Mouse (Mus musculus) midbrain, postnatal 0 days (tissue): ENCODE results near the gene Col23a1. TPM values are rescaled to one million over a fixed set of nuclear protein-coding genes. Genes with fewer than 3 reads are reported as not detected.

Experiments used
- ATAC-seq: fragments of 200-750 bp; cut with Nextera tagmentation; 2 replicates; pipeline ENCODE4 v1.8.0; 2017; ENCODE audit warnings: moderate number of reproducible peaks, mild to moderate bottlenecking, moderate TSS enrichment, moderate library complexity; ENCODE audit not compliant: low FRiP score
- DNase-seq: peaks from one replicate; pipeline ENCODE4 v3.0.0-alpha.2; 2015; ENCODE audit warnings: low spot score
- H3K27ac ChIP-seq: fragments of 300-500 bp; sonication (generic); 2 replicates; pipeline ENCODE4 v1.5.1; 2014; ENCODE audit warnings: low read depth, mild to moderate bottlenecking, low read length, mixed read lengths
- H3K27me3 ChIP-seq: fragments of 300-500 bp; sonication (generic); 2 replicates; pipeline ENCODE4 v1.6.1; 2014; ENCODE audit warnings: low read length, control low read depth, mixed read lengths; ENCODE audit not compliant: insufficient read depth
- H3K36me3 ChIP-seq: fragments of 300-500 bp; sonication (generic); 2 replicates; pipeline ENCODE4 v1.6.1; 2014; ENCODE audit warnings: low read length, control low read depth, mixed read lengths; ENCODE audit not compliant: insufficient read depth
- H3K4me1 ChIP-seq: fragments of 300-500 bp; sonication (generic); 2 replicates; pipeline ENCODE4 v1.6.1; 2014; ENCODE audit warnings: mild to moderate bottlenecking, control low read depth, antibody characterized with exemption, low read length, mixed read lengths; ENCODE audit not compliant: insufficient read depth
- H3K4me2 ChIP-seq: fragments of 300-500 bp; sonication (generic); 2 replicates; pipeline ENCODE4 v1.6.1; 2014; ENCODE audit warnings: low read depth, mild to moderate bottlenecking, low read length, mixed read lengths; ENCODE audit not compliant: poor library complexity, severe bottlenecking
- H3K4me3 ChIP-seq: fragments of 300-500 bp; sonication (generic); 2 replicates; pipeline ENCODE4 v1.5.1; 2014; ENCODE audit warnings: low read depth, mild to moderate bottlenecking, low read length, moderate library complexity
- H3K9ac ChIP-seq: fragments of 300-500 bp; sonication (generic); replicated peaks from 2 replicates; pipeline ENCODE4 v1.6.1; 2014; ENCODE audit warnings: mild to moderate bottlenecking, low read length, moderate library complexity, mixed read lengths; ENCODE audit not compliant: poor library complexity, severe bottlenecking
- H3K9me3 ChIP-seq: fragments of 300-500 bp; sonication (generic); 2 replicates; pipeline ENCODE4 v1.6.1; 2016; ENCODE audit warnings: low read length, control low read depth
- CTCF ChIP-seq: IDR thresholded peaks from 2 replicates; pipeline ENCODE4 v1.5.1; 2016; ENCODE audit warnings: antibody characterized with exemption, mild to moderate bottlenecking
- WGBS: fragments of 180-500 bp; shearing (Covaris S2); extraction: QIAGEN DNeasy Blood & Tissue Kit; methylation state at CpG from one replicate; pipeline ENCODE4 v1.1.7; 2014; 5-methylcytosine and 5-hydroxymethylcytosine counted together
- polyA plus RNA-seq: library from polyadenylated mRNA; unstranded; fragments of >200 nt; fragmentation: Nextera tagmentation; extraction: Ambion mirVana; gene quantifications from 2 replicates; pipeline ENCODE4 v1.2.1, GENCODE M21; 2015
- total RNA-seq: library from RNA; depleted of rRNA; stranded (reverse); fragments of >200 nt; gene quantifications from 2 replicates; pipeline ENCODE4 v1.2.3, GENCODE M21; 2014

Col23a1 gene
- total and polyA plus RNA-seq, 2 experiments from 2014 or later, result 4.5 to 13.5 TPM

GRCm38 (mm10) chr11:51263286-51263831 is 26.4 kb upstream of the Col23a1 start:
- TF ChIP-seq CTCF, result no peak

GRCm38 (mm10) chr11:51264352-51264751 is 25.4 kb upstream of the Col23a1 start:
- Histone ChIP-seq H3K4me3 (peak overlapping the region; percentile 91), H3K27me3 (no peaks in the 10 kb centered on the region), H3K27ac (no peak overlapping the region), H3K9me3 (no peaks in the 10 kb centered on the region), H3K4me1 (peaks cover 10% of the 10 kb centered on the region; the same call in 1 of the 2 replicates), H3K4me2 (peak overlapping the region; percentile 82), H3K36me3 (peaks cover 3% of the 10 kb centered on the region; the same call in 1 of the 2 replicates), H3K9ac (no peak overlapping the region)
- 38% methylated on average over 6 of the region's 6 CpGs for WGBS
- DNase-seq (no peak), ATAC-seq (no peak)
- TF ChIP-seq CTCF, result no peak

More at GRCm38 (mm10) chr11:51263286-51263831, 26.4 kb upstream of the Col23a1 start:
- Histone ChIP-seq H3K27me3 (no peaks in the 10 kb centered on the region), H3K4me1 (0 out of 2 replicates have a peak, but pooled peaks cover 10% of the 10 kb centered on the region), H3K4me2 (peak overlapping the region; percentile 82), H3K27ac (peak overlapping the region; percentile 99), H3K36me3 (peaks cover 3% of the 10 kb centered on the region; the same call in 1 of the 2 replicates), H3K9me3 (no peaks in the 10 kb centered on the region), H3K9ac (peak overlapping the region; percentile 97), H3K4me3 (peak overlapping the region; percentile 91)
- ATAC-seq (peak; percentile 63), DNase-seq (peak; percentile 54)
- WGBS, result 0% methylated on average over 49 of the region's 50 CpGs

GRCm38 (mm10) chr11:51265326-51265725 is 24.4 kb upstream of the Col23a1 start:
- Histone ChIP-seq H3K4me1 (peaks cover 10% of the 10 kb centered on the region; the same call in 1 of the 2 replicates), H3K4me2 (peak overlapping the region; percentile 82; the same call in 1 of the 2 replicates), H3K9ac (no peak overlapping the region), H3K4me3 (no peak overlapping the region), H3K27me3 (no peaks in the 10 kb centered on the region), H3K36me3 (peaks cover 3% of the 10 kb centered on the region; the same call in 1 of the 2 replicates), H3K27ac (no peak overlapping the region), H3K9me3 (no peaks in the 10 kb centered on the region)
- ATAC-seq (no peak), DNase-seq (peak; percentile 55)
- WGBS, result 45% methylated on average over 3 of the region's 3 CpGs
- TF ChIP-seq CTCF, result peak; percentile 71

- no peak for TF ChIP-seq CTCF
Measured at GRCm38 (mm10) chr11:51274418-51274817, 15.3 kb upstream of the Col23a1 start.

GRCm38 (mm10) chr11:51290066-51290955 is 591 bp downstream of the Col23a1 start:
- Histone ChIP-seq H3K27ac (no peak overlapping the region), H3K4me1 (no peaks in the 10 kb centered on the region)
- 3% methylated on average over 60 of the region's 74 CpGs for WGBS

More at GRCm38 (mm10) chr11:51274418-51274817, 15.3 kb upstream of the Col23a1 start:
- H3K27me3 ChIP-seq, result no peaks in the 10 kb centered on the region
- H3K4me3 ChIP-seq, result no peak overlapping the region
- H3K9ac ChIP-seq, result no peak overlapping the region
- no peak overlapping the region for H3K27ac ChIP-seq
- H3K4me2 ChIP-seq, result no peak overlapping the region
- H3K36me3 ChIP-seq, result peaks cover 36% of the 10 kb centered on the region
- H3K4me1 ChIP-seq, result no peaks in the 10 kb centered on the region
- no peaks in the 10 kb centered on the region for H3K9me3 ChIP-seq
- DNase-seq (no peak), ATAC-seq (no peak)
- 65% methylated on average over 1 of the region's 1 CpGs for WGBS

More at GRCm38 (mm10) chr11:51290066-51290955, 591 bp downstream of the Col23a1 start:
- Histone ChIP-seq H3K9me3 (no peaks in the 10 kb centered on the region), H3K4me3 (peak overlapping the region; percentile 61), H3K9ac (peak overlapping the region; percentile 54), H3K4me2 (peak overlapping the region; percentile 99), H3K27me3 (no peaks in the 10 kb centered on the region; the same call in 1 of the 2 replicates), H3K36me3 (no peaks in the 10 kb centered on the region)
- TF ChIP-seq CTCF, result peak; percentile 57
- DNase-seq (peak; percentile 57), ATAC-seq (peak; percentile 61)
